Mouse (Mus musculus) embryonic stem cell, embryonic (primary cell): Measurements from ENCODE around the gene Bpifa1.

Experiments
- CTCF ChIA-PET, 4 experiments: fragments of 300-600 bp in 2 of 4; fragments of 350-600 bp in 2 of 4; sonication (Branson Sonifier 250); formaldehyde crosslinking; loops; one replicate each; lab custom pipeline; 2022; ENCODE audit warnings: inconsistent platforms in 2 of 4; lab: Charles Lee
- POLR2A ChIA-PET, 4 experiments: fragments of 300-600 bp in 2 of 4; fragments of 350-600 bp in 2 of 4; sonication (Branson Sonifier 250); formaldehyde crosslinking; loops; one replicate each; lab custom pipeline; 2022; ENCODE audit warnings: antibody characterized with exemption in 4 of 4, inconsistent platforms in 1 of 4; lab: Charles Lee

Bpifa1 gene

DNA sequence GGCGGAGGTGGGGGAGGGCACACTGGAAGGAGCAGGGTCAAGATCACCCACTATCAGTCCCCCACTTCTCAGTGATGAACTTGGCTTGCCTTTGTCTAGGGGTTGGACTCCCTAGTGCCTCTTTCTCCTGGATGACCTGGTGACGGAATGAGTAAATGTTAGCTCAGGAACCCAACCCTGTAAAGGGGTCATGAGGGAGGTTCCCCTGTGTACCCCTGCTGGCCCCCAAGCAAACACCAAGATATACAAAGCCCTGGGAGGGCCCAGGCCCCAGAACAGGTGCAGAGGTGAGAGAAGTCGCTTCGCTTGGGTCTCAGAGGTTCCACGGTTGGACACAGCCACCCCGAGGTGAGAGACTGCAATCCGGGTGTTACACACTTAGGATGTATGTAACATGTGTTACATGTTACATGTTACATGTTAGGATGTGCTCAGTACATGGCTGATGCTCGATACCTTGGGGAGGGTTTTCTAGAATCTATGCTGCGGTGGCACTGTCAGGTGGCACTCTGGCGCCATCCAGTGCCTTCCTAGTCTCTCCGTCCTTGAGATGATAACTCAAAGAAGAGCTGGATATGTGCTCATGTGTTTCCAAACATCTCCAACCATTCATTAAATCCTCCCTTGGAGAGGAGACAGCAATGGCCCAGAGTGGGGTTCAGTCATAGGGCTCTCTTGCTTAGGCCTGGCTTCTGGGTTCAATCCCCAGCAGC is 48.0 kb downstream of the Bpifa1 start, which contains the start of gene Bpifb1:
Gene Bpifb1 (plus strand): TSS at position 273 of the 713 bp plus-strand sequence.
- CTCF ChIA-PET = interaction anchor here in 3 of 4 experiments (0.5 to 1.2 kb wide), 6 partner anchors 17 to 843 kb away, joined by 3 to 4 read pairs (median 3); no protein-coding TSS in a partner anchor

DNA sequence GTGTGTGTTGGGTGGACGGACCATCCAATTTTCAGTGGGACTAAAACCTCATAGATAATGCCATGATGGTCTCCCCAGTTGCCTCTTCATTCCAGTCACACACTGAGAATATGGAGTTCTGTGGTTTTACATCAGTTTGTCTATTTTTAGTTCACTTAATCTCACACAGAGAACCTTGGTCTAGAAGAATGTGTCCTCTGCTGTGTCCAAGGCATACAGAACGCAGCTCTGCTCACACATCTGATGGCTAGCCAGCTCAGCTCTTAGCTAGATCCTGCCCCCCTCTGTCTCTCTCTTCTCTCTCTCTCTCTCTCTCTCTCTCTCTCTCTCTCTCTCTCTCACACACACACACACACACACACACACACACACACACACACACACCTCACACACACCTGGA is 49.5 kb downstream of the Bpifa1 start:
- POLR2A ChIA-PET = no interaction called here

More for the DNA sequence above, 48.0 kb downstream of the Bpifa1 start, which contains the start of gene Bpifb1:
- POLR2A ChIA-PET = interaction anchor here in 1 of 4 experiments (0.7 kb wide), 1 partner anchor 257 kb away, joined by 4 read pairs; no protein-coding TSS in a partner anchor

DNA sequence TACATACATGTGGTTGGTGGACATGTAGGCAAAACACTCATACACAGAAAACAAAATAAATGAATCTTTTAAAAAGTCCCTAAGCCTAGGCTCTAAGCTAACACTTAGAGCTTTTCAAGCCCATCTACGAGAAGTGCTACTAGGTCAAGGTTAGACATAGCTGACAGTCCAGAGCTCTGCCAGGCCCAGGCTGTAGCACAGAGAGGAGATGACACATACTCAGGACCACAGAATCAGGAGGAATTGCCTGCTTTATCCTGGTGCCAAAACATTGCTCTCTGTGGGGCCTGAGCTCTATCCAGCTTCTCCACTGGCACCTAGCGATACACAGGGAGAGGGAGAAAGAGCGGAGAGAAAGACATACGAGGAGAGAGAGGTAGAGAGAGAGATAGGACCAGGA is 50.4 kb downstream of the Bpifa1 start:
- ChIA-PET CTCF (interaction anchor here in 3 of 4 experiments (1.0 to 1.2 kb wide), 3 partner anchors 14 to 22 kb away, joined by 3 to 4 read pairs (median 4); no protein-coding TSS in a partner anchor), POLR2A (interaction anchor here in 1 of 4 experiments (1.2 kb wide), 1 partner anchor 171 kb away, joined by 3 read pairs; no protein-coding TSS in a partner anchor)

More for the DNA sequence above, 49.5 kb downstream of the Bpifa1 start:
- CTCF ChIA-PET = interaction anchor here in 1 of 4 experiments (0.7 kb wide), 1 partner anchor 324 kb away, joined by 3 read pairs; no protein-coding TSS in a partner anchor

DNA sequence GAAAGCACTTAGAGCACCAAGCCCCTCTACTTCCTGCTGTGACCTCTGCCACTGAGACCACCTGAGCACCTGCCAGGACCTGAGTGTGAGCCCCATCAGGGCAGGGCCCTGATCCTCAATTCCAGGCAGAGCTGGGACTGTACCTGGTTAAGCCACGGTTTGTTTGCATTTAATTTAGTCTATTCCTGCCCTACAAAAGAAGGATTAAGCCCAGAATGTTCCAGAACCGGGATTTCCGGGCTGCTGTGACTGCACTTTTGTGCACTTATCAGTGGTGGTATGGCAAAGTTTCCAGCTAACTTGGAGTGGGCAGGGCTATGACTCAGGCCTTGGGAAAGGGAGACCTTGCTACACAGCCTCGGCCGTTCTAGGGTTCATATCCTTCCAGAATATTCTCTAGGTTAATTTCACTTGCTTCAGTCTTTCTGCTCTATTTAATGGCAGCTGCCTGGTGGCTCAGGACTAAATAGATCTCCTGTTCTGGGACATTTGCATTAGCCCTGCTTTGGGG is 51.4 kb downstream of the Bpifa1 start:
- ChIA-PET POLR2A (interaction anchor here in 1 of 4 experiments (1.2 kb wide), 1 partner anchor 170 kb away, joined by 3 read pairs; no protein-coding TSS in a partner anchor), CTCF (interaction anchor here in 2 of 4 experiments (0.6 to 0.8 kb wide), 2 partner anchors 107 to 226 kb away, joined by 3 read pairs; no protein-coding TSS in a partner anchor)

DNA sequence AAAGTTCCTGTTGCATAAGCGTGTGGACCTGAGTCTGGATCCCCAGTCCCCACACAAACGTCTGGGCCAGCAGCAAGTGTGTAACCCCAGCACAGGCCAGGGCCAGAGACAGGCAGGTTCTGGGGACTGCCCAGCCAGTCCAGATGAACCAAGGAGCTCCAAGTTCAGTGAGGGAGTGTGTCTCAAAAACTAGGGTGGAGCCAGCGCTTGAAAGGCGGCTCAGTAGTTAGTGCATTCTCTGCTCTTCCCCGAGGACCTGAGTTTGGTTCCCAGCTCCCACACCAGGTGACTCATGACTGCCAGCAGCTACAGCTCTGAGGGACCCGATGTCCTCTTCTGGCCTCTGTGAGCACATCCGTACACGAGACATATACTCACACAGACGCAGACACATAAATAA is 54.4 kb downstream of the Bpifa1 start:
- ChIA-PET POLR2A (interaction anchor here in 1 of 4 experiments (1.0 kb wide), 1 partner anchor 9 kb away, joined by 3 read pairs; no protein-coding TSS in a partner anchor), CTCF (interaction anchor here in 3 of 4 experiments (1.0 to 1.8 kb wide), 4 partner anchors 10 to 39 kb away, joined by 3 to 5 read pairs (median 4); no protein-coding TSS in a partner anchor)
